Comparison of ENCODE assay signal across 17 mouse cellular contexts in the genomic region with DNA sequence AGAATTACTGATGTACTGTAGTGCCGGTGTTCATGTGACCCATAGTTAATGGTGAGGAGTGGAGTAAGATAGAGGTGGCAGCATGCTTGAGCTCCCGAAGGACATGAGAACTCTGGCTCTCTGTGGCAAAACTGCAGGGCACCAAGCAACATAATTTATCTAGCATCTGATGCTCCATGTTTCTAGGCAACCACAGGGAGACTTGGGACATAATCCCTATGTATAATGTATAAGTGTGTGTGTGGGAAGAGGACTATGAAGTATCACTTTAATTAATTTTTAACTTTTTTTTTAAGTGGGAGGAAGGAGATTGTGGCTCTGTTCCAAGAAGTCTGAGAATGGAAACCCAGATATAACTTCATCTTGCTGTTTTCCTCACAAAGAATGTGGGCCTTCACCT. TPM values are rescaled to one million over a fixed set of nuclear protein-coding genes. Genes with fewer than 3 reads are reported as not detected.
"Had no signal": no experiment of that assay in that cellular context is flagged by ENCODE, and none has a peak within 500 bp of the region (broad histone marks: within the 10 kb centered on the region; RNA-seq: fewer than 3 reads in every experiment).

No protein-coding gene starts in this region.

- DNase-seq: kidney, adult 18-20 months; kidney, postnatal 10 days; kidney, postnatal 4 days; lung, adult 2 months; lung, postnatal 36 days; thymus, adult 18-20 months; thymus, postnatal 14 days had no signal

- H3K4me1 ChIP-seq: limb, embryonic 10.5 days had no signal

- H3K4me3 ChIP-seq: layer of hippocampus, adult 2 months; limb, embryonic 10.5 days; liver, embryonic 15.5 days had no signal

- ATAC-seq: lung, postnatal 0 days; midbrain, embryonic 16.5 days had no signal

- H3K4me2 ChIP-seq: liver, embryonic 11.5 days; liver, embryonic 15.5 days had no signal

- H3K36me3 ChIP-seq: limb, embryonic 10.5 days; liver, embryonic 15.5 days had no signal

- H3K9me3 ChIP-seq: limb, embryonic 10.5 days; liver, embryonic 15.5 days had no signal

- H3K27ac ChIP-seq: layer of hippocampus, adult 2 months; limb, embryonic 10.5 days; liver, embryonic 15.5 days; stomach, postnatal 0 days had no signal

- H3K9ac ChIP-seq: liver, embryonic 15.5 days had no signal

RNA-seq across cellular contexts. Expression of a gene that starts 13.0 kb away (rescaled TPM):
- total RNA-seq: megakaryocyte progenitor cell, adult 5-6 weeks had no signal

RNA-seq across cellular contexts. Expression of a gene that starts 31.0 kb away (rescaled TPM):
- total RNA-seq: megakaryocyte progenitor cell, adult 5-6 weeks had no signal
- polyA plus RNA-seq: kidney, embryonic 14.5 days; limb, embryonic 10.5 days; liver, embryonic 11.5 days; neural tube, embryonic 11.5 days had no signal
